Mouse (Mus musculus) liver, postnatal 0 days (tissue): Measurements from ENCODE around the gene 4930522H14Rik. TPM values are rescaled to one million over a fixed set of nuclear protein-coding genes. Genes with fewer than 3 reads are reported as not detected.

Experiments
- ATAC-seq: fragments of 200-750 bp; cut with Nextera tagmentation; 2 replicates; pipeline ENCODE4 v1.8.0; 2017; ENCODE audit warnings: mild to moderate bottlenecking, moderate library complexity
- DNase-seq: peaks from one replicate; pipeline ENCODE4 v3.0.0-alpha.2; 2016
- H3K27ac ChIP-seq: fragments of 300-500 bp; sonication (generic); 2 replicates; pipeline ENCODE4 v1.5.1; 2014; ENCODE audit warnings: antibody characterized with exemption, moderate library complexity, mild to moderate bottlenecking, low read depth
- H3K27me3 ChIP-seq: fragments of 300-500 bp; sonication (generic); 2 replicates; pipeline ENCODE4 v1.6.1; 2014; ENCODE audit warnings: low read length, control low read depth, mixed read lengths; ENCODE audit not compliant: insufficient read depth
- H3K36me3 ChIP-seq: fragments of 300-500 bp; sonication (generic); replicated peaks from 2 replicates; pipeline ENCODE4 v1.6.1; 2014; ENCODE audit warnings: mild to moderate bottlenecking, control low read depth, low read length, moderate library complexity, mixed read lengths; ENCODE audit not compliant: insufficient read depth
- H3K4me1 ChIP-seq: fragments of 300-500 bp; sonication (generic); 2 replicates; pipeline ENCODE4 v1.6.1; 2014; ENCODE audit warnings: antibody characterized with exemption, mild to moderate bottlenecking, control low read depth; ENCODE audit not compliant: insufficient read depth
- H3K4me2 ChIP-seq: fragments of 300-500 bp; sonication (generic); 2 replicates; pipeline ENCODE4 v1.6.1; 2014; ENCODE audit warnings: low read depth, mild to moderate bottlenecking, low read length, moderate library complexity, mixed read lengths
- H3K4me3 ChIP-seq: fragments of 300-500 bp; sonication (generic); 2 replicates; pipeline ENCODE4 v1.5.1; 2014; ENCODE audit warnings: low read depth, low read length
- H3K9ac ChIP-seq: fragments of 300-500 bp; sonication (generic); replicated peaks from 2 replicates; pipeline ENCODE4 v1.6.1; 2014; ENCODE audit warnings: mild to moderate bottlenecking, moderate library complexity
- H3K9me3 ChIP-seq: fragments of 300-500 bp; sonication (generic); 2 replicates; pipeline ENCODE4 v1.6.1; 2016; ENCODE audit warnings: mild to moderate bottlenecking, control low read depth, low read length, mixed read lengths
- CTCF ChIP-seq: sonication (generic); IDR thresholded peaks from 2 replicates; pipeline ENCODE4 v1.5.1; 2016; ENCODE audit warnings: antibody characterized with exemption, low read depth
- EP300 ChIP-seq: IDR thresholded peaks from 2 replicates; pipeline ENCODE4 v1.6.1; 2016; ENCODE audit warnings: antibody characterized with exemption, low read depth, mild to moderate bottlenecking
- WGBS: fragments of 180-500 bp; shearing (Covaris S2); extraction: QIAGEN DNeasy Blood & Tissue Kit; methylation state at CpG from one replicate; pipeline ENCODE4 v1.1.7; 2014; ENCODE audit not compliant: insufficient replicate concordance; 5-methylcytosine and 5-hydroxymethylcytosine counted together
- polyA plus RNA-seq: library from polyadenylated mRNA; unstranded; fragments of >200 nt; fragmentation: Nextera tagmentation; extraction: Ambion mirVana; gene quantifications from 2 replicates; pipeline ENCODE4 v1.2.1, GENCODE M21; 2015

The 4930522H14Rik gene
- polyA plus RNA-seq, 1 experiment from 2014 or later: not detected

DNA sequence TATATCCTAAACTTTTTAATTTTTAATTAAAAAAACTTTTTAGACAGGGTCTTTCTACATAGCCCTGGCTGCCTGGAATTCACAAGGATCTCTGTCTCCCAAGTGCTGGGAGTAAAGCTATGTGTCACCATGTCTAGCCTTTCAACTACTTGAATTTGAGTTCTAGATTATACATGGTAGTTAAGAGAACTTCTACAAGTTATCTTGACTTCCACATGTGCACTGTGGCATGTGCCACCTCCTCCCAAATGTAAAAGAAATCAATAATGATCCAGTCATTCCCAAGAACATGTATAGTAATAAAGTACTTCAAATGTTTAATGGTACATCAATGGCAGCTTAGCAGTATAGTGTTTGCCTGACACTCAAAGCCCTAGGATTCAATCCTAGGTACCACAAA lies 63.4 kb downstream of the 4930522H14Rik start:
- ATAC-seq: peak; percentile 41
- TF ChIP-seq CTCF (no peak), EP300 (peak; percentile 5; the same call in 1 of the 2 replicates)
- Histone ChIP-seq H3K4me2 (peak overlapping the region; percentile 11; the same call in 1 of the 2 replicates), H3K36me3 (peaks cover 4% of the 10 kb centered on the region), H3K9ac (no peak overlapping the region), H3K27me3 (no peaks in the 10 kb centered on the region), H3K9me3 (no peaks in the 10 kb centered on the region), H3K4me3 (no peak overlapping the region), H3K4me1 (peaks cover 24% of the 10 kb centered on the region), H3K27ac (no peak overlapping the region)
- no peak for DNase-seq

DNA sequence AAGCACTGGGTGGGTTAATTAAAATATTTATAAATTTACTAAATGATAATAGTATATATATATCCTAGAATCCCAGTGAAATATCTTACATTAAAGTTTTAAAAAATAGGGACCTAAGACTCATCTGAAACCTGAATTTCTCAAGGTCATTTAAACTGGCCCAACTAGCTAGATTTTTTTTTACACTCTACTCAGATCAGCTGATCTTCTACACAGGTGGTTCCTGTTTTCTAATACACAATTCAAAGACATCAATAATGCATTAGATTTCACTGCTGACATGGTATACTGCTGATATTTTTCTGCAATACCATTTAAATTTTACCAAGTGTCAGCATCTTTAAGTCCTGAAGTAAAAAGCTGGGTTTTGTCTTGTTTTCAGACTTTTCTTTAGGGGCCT lies 67.2 kb downstream of the 4930522H14Rik start:
- H3K27ac ChIP-seq: no peak overlapping the region
- H3K9me3 ChIP-seq: no peaks in the 10 kb centered on the region
- H3K4me3 ChIP-seq: no peak overlapping the region
- H3K4me2 ChIP-seq: no peak overlapping the region
- DNase-seq (no peak), ATAC-seq (no peak)
- no peaks in the 10 kb centered on the region for H3K27me3 ChIP-seq
- no peaks in the 10 kb centered on the region for H3K36me3 ChIP-seq
- peaks cover 17% of the 10 kb centered on the region; the same call in 1 of the 2 replicates for H3K4me1 ChIP-seq
- no peak overlapping the region for H3K9ac ChIP-seq
- TF ChIP-seq CTCF (no peak), EP300 (no peak)

DNA sequence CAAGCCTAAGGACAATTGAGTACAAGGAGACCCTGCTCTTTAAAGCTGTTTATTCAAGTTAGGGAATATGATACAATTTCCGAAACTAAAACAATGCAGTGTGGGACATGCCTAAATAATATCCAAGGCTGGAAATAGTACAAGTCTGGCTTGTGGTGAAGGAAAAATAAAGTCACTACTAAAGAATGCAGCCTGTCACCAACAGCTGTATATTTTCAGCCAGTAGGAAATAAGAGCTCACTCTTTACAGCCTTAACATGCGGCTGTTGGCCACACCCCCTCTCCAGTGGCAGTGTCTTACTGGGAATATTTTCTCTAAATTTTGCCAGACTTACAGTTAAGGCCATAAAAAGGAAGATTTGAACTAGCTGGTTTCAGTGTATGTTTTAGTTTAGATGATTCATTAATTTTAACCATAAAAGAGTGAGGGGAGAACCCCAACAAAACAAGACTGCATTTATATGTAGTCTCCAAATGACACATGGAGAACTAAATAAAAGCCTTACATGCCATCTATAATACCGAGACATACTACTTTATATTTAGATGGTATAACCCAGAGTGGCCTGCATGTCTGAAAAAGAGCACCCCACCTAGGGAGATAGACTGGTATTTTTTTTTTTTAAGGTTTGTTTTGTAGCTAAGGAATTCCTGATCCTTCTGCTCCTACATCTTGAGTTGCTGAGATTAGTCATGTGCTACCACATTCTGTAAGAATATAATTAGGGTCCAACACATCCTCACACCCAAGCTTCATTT lies 70.5 kb downstream of the 4930522H14Rik start:
- no peak overlapping the region for H3K4me2 ChIP-seq
- ATAC-seq (no peak), DNase-seq (no peak)
- no peaks in the 10 kb centered on the region for H3K27me3 ChIP-seq
- H3K9me3 ChIP-seq: no peaks in the 10 kb centered on the region
- TF ChIP-seq EP300 (no peak), CTCF (no peak)
- no peak overlapping the region for H3K27ac ChIP-seq
- 77% methylated on average over 3 of the region's 3 CpGs for WGBS
- H3K36me3 ChIP-seq: peaks cover 5% of the 10 kb centered on the region
- no peak overlapping the region for H3K9ac ChIP-seq
- H3K4me3 ChIP-seq: no peak overlapping the region
- H3K4me1 ChIP-seq: 0 out of 2 replicates have a peak, but pooled peaks cover 6% of the 10 kb centered on the region

DNA sequence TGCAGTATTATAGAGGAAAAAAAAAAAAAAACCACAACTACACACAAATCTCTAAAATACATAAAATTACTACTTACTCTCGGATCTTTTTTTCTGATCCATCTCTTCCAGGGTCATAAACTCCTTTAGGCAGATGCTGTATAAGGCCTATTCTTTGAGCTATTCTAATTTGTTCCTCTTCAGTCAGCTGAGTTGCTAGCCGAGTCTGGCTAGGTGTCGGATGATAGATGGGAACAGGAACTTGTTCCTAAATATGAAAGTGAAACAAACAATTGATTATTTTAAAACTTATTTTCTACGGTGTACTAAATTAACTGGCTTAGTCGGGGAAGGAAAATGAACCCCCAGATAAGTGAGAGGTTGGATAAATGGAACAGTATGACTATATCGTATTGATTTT lies 74.3 kb downstream of the 4930522H14Rik start:
- H3K4me2 ChIP-seq: no peak overlapping the region
- peaks cover 23% of the 10 kb centered on the region for H3K36me3 ChIP-seq
- H3K4me3 ChIP-seq: no peak overlapping the region
- no peaks in the 10 kb centered on the region for H3K27me3 ChIP-seq
- H3K9me3 ChIP-seq: no peaks in the 10 kb centered on the region
- WGBS: 79% methylated on average over 6 of the region's 6 CpGs
- ATAC-seq: no peak
- no peak overlapping the region for H3K9ac ChIP-seq
- no peak overlapping the region for H3K27ac ChIP-seq
- DNase-seq: no peak
- TF ChIP-seq CTCF (no peak), EP300 (no peak)
- no peaks in the 10 kb centered on the region for H3K4me1 ChIP-seq

Other genes starting within 250 kb of the 4930522H14Rik start
- 5.0 and 5.4 TPM in 2 replicates for gene Ttc39a, start 124.7 kb downstream of the 4930522H14Rik start, polyA plus RNA-seq
- gene Rnf11, start 46.6 kb downstream of the 4930522H14Rik start, polyA plus RNA-seq: 34.0 and 38.4 TPM in 2 replicates
- 11.1 and 13.4 TPM in 2 replicates for gene Cdkn2c, start 135.9 kb upstream of the 4930522H14Rik start, polyA plus RNA-seq
- 10.6 and 10.9 TPM in 2 replicates for gene Faf1, start 145.3 kb upstream of the 4930522H14Rik start, polyA plus RNA-seq